Mouse (Mus musculus) urinary bladder, postnatal 14 days (tissue): ENCODE data around the gene Aox1.
A peak's percentile ranks its signal among the peaks of the same experiment; 100 is the strongest.

Source experiments
- DNase-seq: peaks from one replicate; pipeline ENCODE4 v3.0.0; 2021; ENCODE audit warnings: low spot score

Aox1 gene

DNA sequence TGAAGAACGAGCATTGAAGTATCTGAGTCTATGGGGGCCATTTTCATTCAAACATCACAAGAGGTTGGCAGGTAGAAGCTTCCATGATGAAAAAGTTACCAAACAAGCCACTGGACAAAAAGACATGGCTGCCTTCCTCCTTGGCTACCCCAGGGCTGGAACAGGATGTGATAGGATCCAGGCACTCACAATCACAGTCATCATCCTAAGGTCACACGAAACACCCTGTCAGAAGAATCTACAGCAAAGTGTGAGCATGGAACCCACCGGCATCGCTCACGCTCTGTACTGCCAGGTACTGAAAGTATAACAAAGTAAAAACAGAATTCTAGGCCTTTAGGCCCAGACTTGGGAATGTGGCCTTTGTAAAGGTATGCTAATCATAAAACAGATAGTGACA lies 80.5 kb downstream of the Aox1 start:
- no peak for DNase-seq

DNA sequence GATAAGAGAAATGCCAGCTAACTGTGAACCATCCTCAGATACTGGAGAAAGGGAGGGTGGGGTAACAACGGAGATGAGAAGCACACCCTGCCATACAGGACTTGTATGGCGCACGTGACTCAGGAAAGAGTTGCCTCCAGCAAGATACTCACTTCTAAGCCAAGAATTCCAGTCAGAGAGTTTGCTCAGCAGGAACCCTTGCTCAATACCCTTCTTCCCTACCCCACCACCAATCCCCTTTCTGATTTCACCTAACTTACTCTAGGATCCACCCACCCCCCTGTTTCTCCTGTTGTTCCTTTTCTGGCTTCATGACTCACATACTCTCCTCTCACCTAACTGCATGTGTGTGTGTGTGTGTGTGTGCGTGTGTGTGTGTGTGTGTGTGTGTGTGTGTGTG lies 81.6 kb downstream of the Aox1 start:
- DNase-seq = no peak

- DNase-seq = peak; percentile 85
These were observed 83.1 kb downstream of the Aox1 start, which contains the start of gene Aox3 for GRCm38 (mm10) chr1:58112880-58113279. Aox3 (plus strand) TSS chr1:58113130.

DNA sequence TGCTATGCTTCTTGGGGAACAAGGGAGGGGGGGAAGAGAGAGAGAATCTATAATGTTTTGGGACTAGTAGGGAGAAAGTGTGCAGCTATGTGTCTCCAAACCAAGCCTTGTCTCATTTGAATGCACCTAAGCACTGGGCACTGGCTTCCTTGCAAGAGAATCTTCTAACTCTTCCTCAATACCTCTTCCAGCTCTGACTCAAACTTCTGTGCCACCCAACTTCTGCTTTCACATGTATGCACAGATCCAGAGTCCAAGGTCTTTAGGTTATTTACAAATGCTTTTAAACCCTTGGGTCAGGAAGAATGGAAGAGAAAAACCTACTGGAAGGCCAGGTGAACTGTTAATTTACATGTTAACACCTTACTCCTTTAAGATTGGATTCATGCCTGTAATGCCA lies 83.7 kb downstream of the Aox1 start:
- no peak for DNase-seq

- no peak for DNase-seq
These were observed 84.4 kb downstream of the Aox1 start for GRCm38 (mm10) chr1:58114021-58114560.

- no peak for DNase-seq
These were observed 85.1 kb downstream of the Aox1 start for GRCm38 (mm10) chr1:58114666-58115375.

DNA sequence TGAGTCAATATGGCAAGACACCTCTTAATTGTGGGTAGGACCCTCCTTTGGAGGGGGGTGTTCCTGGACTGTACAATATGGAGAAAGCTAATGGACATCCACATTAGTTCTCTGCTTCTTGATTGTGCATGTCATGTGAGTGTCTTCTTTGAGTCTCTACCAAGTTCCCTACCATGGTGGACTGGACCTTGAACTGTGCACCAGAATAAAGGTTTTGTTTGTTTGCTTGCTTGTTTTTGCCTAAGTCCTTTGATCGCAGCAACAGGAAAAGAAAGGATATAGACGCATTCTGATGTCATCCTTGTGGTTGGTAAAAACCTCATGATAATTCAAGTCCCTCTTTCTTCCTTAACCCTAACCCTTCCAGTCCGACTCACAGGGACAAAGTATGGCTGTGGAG lies 88.5 kb downstream of the Aox1 start:
- no peak for DNase-seq

- no peak for DNase-seq
These were observed 95.2 kb downstream of the Aox1 start for GRCm38 (mm10) chr1:58124901-58125300.

- DNase-seq = no peak
These were observed 108.2 kb downstream of the Aox1 start for GRCm38 (mm10) chr1:58137891-58138290.

DNA sequence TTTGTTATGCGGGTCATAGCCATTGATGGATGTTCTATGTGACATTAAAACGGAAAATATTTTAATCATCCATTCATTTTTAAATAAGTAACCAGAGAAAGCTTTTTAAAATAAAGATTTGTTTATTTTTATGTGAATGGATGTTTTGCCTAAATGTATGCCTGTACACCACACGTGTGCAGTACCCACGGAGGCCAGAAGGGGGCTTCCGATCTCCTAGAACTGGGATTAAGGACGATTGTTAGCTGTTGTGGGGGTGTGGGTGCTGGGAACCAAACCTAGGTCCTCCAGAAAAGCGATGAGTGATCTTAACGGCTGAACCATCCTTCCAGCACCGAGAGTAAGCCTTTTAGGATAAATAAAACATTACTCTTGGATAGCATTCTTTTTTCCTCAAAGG lies 109.3 kb downstream of the Aox1 start:
- DNase-seq = no peak

GRCm38 (mm10) chr1:58140607-58141006 lies 110.9 kb downstream of the Aox1 start:
- DNase-seq = no peak

GRCm38 (mm10) chr1:58144384-58145069 lies 114.8 kb downstream of the Aox1 start:
- peak; percentile 50 for DNase-seq

GRCm38 (mm10) chr1:58146026-58146425 lies 116.3 kb downstream of the Aox1 start:
- no peak for DNase-seq

DNA sequence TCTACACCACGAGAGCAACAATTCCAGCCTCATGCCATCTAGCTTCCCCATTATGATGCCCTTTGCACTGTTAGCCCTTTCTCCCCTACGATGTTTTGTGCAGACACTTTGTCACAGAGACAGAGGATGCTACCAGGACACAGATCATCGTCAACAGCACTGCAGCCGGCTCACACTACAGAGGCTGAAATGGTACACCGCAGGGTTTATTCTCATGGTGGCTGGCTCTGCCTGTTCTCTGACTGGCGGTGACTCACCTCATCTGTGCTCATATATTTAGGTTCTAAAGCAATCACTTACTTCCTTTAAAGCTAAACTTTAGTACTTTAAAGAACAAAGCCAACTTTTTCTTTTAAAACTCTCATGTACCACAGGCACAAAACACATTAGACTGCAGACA lies 118.0 kb downstream of the Aox1 start:
- DNase-seq = no peak

DNA sequence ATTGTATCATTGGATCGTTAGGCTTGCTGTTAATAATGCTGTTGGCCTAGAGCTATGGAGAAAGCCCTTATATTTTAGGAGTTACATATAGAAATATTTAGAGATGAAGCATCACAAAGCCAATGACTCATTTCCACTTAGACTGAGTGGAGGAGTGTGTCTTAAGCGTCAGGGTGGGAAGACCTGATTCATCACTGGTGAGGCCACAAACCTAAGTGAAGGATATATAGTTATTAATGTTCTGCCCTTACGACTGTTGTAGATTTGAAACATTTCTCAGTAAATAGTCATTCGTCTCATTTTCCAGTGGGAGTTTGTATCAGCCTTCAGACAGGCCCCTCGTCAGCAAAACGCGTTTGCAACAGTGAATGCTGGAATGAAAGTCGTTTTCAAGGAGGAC lies 122.5 kb downstream of the Aox1 start:
- DNase-seq = no peak
